Mouse (Mus musculus) neural tube, embryonic 14.5 days (tissue): Measurements from ENCODE around the gene Tdpoz5. TPM values are rescaled to one million over a fixed set of nuclear protein-coding genes. Genes with fewer than 3 reads are reported as not detected.
"Not testable (repeated sequence)": the region's sequence is repeated elsewhere in the genome, so short reads cannot be mapped to it uniquely, and the experiment has no call there.

ENCODE experiments used
- ATAC-seq: fragments of 200-750 bp; cut with Nextera tagmentation; 2 replicates; pipeline ENCODE4 v1.8.0; 2017; ENCODE audit warnings: low read depth, mild to moderate bottlenecking, moderate TSS enrichment, moderate library complexity
- H3K27ac ChIP-seq: fragments of 300-500 bp; sonication (generic); 2 replicates; pipeline ENCODE4 v1.5.1; 2014; ENCODE audit warnings: low read depth, mild to moderate bottlenecking, control low read depth, low read length, moderate library complexity, mixed read lengths
- H3K27me3 ChIP-seq: fragments of 300-500 bp; sonication (generic); 2 replicates; pipeline ENCODE4 v1.6.1; 2014; ENCODE audit warnings: low read length; ENCODE audit not compliant: control insufficient read depth, insufficient read depth
- H3K36me3 ChIP-seq: fragments of 300-500 bp; sonication (generic); 2 replicates; pipeline ENCODE4 v1.6.1; 2014; ENCODE audit warnings: low read length, mixed read lengths; ENCODE audit not compliant: control insufficient read depth, insufficient read depth
- H3K4me1 ChIP-seq: fragments of 300-500 bp; sonication (generic); 2 replicates; pipeline ENCODE4 v1.6.1; 2014; ENCODE audit warnings: low read length; ENCODE audit not compliant: control insufficient read depth, insufficient read depth
- H3K4me2 ChIP-seq: fragments of 300-500 bp; sonication (generic); 2 replicates; pipeline ENCODE4 v1.6.1; 2014; ENCODE audit warnings: mild to moderate bottlenecking, low read depth, low read length, control low read depth
- H3K4me3 ChIP-seq: fragments of 300-500 bp; sonication (generic); 2 replicates; pipeline ENCODE4 v1.5.1; 2014; ENCODE audit warnings: low read depth, low read length, control low read depth, mixed read lengths
- H3K9ac ChIP-seq: fragments of 300-500 bp; sonication (generic); replicated peaks from 2 replicates; pipeline ENCODE4 v1.6.1; 2014; ENCODE audit warnings: low read depth, mild to moderate bottlenecking, control low read depth, low read length, mixed read lengths
- H3K9me3 ChIP-seq: fragments of 300-500 bp; sonication (generic); 2 replicates; pipeline ENCODE4 v1.6.1; 2016; ENCODE audit warnings: low read length; ENCODE audit not compliant: control insufficient read depth
- WGBS: fragments of 180-500 bp; shearing (Covaris S2); extraction: QIAGEN DNeasy Blood & Tissue Kit; methylation state at CpG from one replicate; pipeline ENCODE4 v1.1.7; 2014; 5-methylcytosine and 5-hydroxymethylcytosine counted together
- polyA plus RNA-seq: library from polyadenylated mRNA; unstranded; fragments of >200 nt; fragmentation: Nextera tagmentation; extraction: Ambion mirVana; gene quantifications from 2 replicates; pipeline ENCODE4 v1.2.1, GENCODE M21; 2014

Gene Tdpoz5
- polyA plus RNA-seq, result not detected in 2 replicates

GRCm38 (mm10) chr3:93961214-93961613 is at the start of gene Tdpoz5:
TSS of gene Tdpoz5 (minus strand) at chr3:93961314.
- not testable (repeated sequence) for H3K9ac ChIP-seq, ATAC-seq, H3K4me3 ChIP-seq, H3K36me3 ChIP-seq, H3K9me3 ChIP-seq, H3K27ac ChIP-seq, H3K27me3 ChIP-seq, H3K4me2 ChIP-seq, H3K4me1 ChIP-seq
- 69% methylated on average over 2 of the region's 4 CpGs for WGBS

DNA sequence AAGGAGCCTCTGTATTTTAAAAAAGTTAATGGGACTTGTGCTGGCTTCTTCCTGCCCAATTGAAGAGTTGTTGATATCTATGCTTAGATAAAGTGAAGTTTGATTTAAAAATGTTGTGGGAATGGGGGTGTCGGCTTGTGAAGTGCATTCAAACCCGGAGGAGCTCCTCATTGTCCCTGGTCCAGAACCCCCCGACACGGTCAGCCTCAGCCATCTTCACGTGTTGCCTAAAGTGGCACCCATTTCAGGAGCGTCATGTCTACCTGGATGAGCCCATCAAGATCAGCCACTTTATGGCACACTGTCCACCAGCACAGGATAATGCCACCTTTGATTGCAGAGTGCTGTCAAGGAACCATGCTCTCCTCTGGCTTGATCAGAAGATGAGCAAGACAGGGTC is 7.8 kb upstream of the Tdpoz5 start:
- H3K4me1 ChIP-seq, H3K27me3 ChIP-seq, H3K27ac ChIP-seq, ATAC-seq, H3K4me2 ChIP-seq, H3K9me3 ChIP-seq, H3K36me3 ChIP-seq, H3K4me3 ChIP-seq, H3K9ac ChIP-seq: not testable (repeated sequence)
- 96% methylated on average over 6 of the region's 6 CpGs for WGBS

- H3K27ac ChIP-seq, H3K9me3 ChIP-seq, H3K9ac ChIP-seq, H3K4me2 ChIP-seq, ATAC-seq, H3K36me3 ChIP-seq, H3K27me3 ChIP-seq, H3K4me3 ChIP-seq, H3K4me1 ChIP-seq: not testable (repeated sequence)
- 87% methylated on average over 3 of the region's 4 CpGs for WGBS
Measured at GRCm38 (mm10) chr3:93943443-93943842, 17.7 kb downstream of the Tdpoz5 start, which contains the start of gene Gm9117. TSS of gene Gm9117 (minus strand) at chr3:93943543.

DNA sequence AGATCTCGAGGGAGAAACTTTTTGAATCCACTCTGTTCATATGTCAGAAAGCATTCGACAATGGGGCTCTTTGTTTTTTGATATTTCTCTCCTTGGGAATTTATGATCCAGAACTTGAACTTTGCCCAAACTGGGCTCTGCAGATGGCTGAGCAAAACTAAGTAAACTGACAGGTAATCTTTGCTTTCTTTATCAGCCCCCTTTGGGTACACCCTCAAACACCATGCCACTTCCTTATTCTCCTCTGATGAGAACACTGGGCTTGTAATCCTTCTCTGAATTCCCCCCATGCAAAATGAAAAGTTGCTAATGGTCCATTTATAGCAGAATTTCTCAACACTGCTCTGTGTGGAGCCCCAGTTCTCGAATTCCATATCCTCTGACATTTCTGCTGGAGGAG is 22.7 kb downstream of the Tdpoz5 start:
- H3K9ac ChIP-seq, ATAC-seq, H3K4me2 ChIP-seq, H3K27ac ChIP-seq, H3K36me3 ChIP-seq, H3K27me3 ChIP-seq, H3K9me3 ChIP-seq, H3K4me3 ChIP-seq, H3K4me1 ChIP-seq: not testable (repeated sequence)
- no CpG with 5 or more reads among the region's 3 CpGs for WGBS

Other genes with a start within 250 kb of the Tdpoz5 start
- not detected in 2 replicates for gene Gm5773, start 188.3 kb downstream of the Tdpoz5 start, polyA plus RNA-seq
- gene Tdpoz4, start 164.9 kb downstream of the Tdpoz5 start, polyA plus RNA-seq, result not detected in 2 replicates
- gene Tdpoz3, start 135.3 kb downstream of the Tdpoz5 start, polyA plus RNA-seq, result not detected in 2 replicates
- gene Gm9117, start 17.8 kb downstream of the Tdpoz5 start, polyA plus RNA-seq, result not detected in 2 replicates
- gene Gm9125, start 93.6 kb upstream of the Tdpoz5 start, polyA plus RNA-seq, result not detected in 2 replicates
- gene Gm10697, start 111.3 kb upstream of the Tdpoz5 start, polyA plus RNA-seq, result not detected in 2 replicates
- not detected in 2 replicates for gene Gm10696, start 216.9 kb upstream of the Tdpoz5 start, polyA plus RNA-seq
- not detected in 2 replicates for gene Gm5286, start 235.4 kb upstream of the Tdpoz5 start, polyA plus RNA-seq